Mouse (Mus musculus) MEL (cell line): Measurements from ENCODE around the gene Hps6. TPM values are rescaled to one million over a fixed set of nuclear protein-coding genes. Genes with fewer than 3 reads are reported as not detected.

Experiments used
- DNase-seq: peaks from one replicate; pipeline ENCODE4 v3.0.0; 2011; ENCODE audit warnings: low read depth, low spot score
- H3K27ac ChIP-seq: 2 replicates; pipeline ENCODE4 v1.5.1; 2012; ENCODE audit warnings: low read depth, mild to moderate bottlenecking, control low read depth, low read length, moderate library complexity; ENCODE audit not compliant: control insufficient read depth
- H3K27me3 ChIP-seq, 2 experiments: fragments of 150-350 bp in 1 of 2; sonication (generic) in 1 of 2; 2 replicates each; pipeline ENCODE4 v1.6.1; 2012; ENCODE audit warnings: low read length in 2 of 2, mild to moderate bottlenecking in 2 of 2, improper control_type of control experiment in 1 of 2, moderate library complexity in 1 of 2; ENCODE audit not compliant: insufficient read depth in 2 of 2, control insufficient read depth in 1 of 2
- H3K36me3 ChIP-seq, 2 experiments: 2 replicates each; pipeline ENCODE4 v1.6.1; 2012 to 2014; ENCODE audit warnings: low read length in 2 of 2, improper control_type of control experiment in 1 of 2, inconsistent platforms in 1 of 2, mild to moderate bottlenecking in 1 of 2; ENCODE audit not compliant: insufficient read depth in 2 of 2, control insufficient read depth in 1 of 2
- H3K4me1 ChIP-seq, 2 experiments: fragments of 150-350 bp in 1 of 2; sonication (generic) in 1 of 2; 2 replicates each; pipeline ENCODE4 v1.6.1; 2012; ENCODE audit warnings: low read length in 2 of 2, improper control_type of control experiment in 1 of 2, mild to moderate bottlenecking in 1 of 2; ENCODE audit not compliant: insufficient read depth in 2 of 2, control insufficient read depth in 1 of 2
- H3K4me3 ChIP-seq, 2 experiments: fragments of 150-350 bp in 1 of 2; sonication (generic) in 1 of 2; 2 replicates each; pipeline ENCODE4 v1.5.1; 2012; ENCODE audit warnings: low read depth in 2 of 2, low read length in 2 of 2, mild to moderate bottlenecking in 2 of 2, moderate library complexity in 2 of 2, control low read depth in 1 of 2, improper control_type of control experiment in 1 of 2; ENCODE audit not compliant: control insufficient read depth in 1 of 2, insufficient read depth in 1 of 2
- H3K79me2 ChIP-seq: 2 replicates; pipeline ENCODE4 v1.6.1; 2012; ENCODE audit warnings: mild to moderate bottlenecking, low read length, moderate library complexity; ENCODE audit not compliant: control insufficient read depth, poor library complexity, insufficient read depth
- H3K9ac ChIP-seq: 2 replicates; pipeline ENCODE4 v1.6.1; 2012; ENCODE audit warnings: low read depth, mild to moderate bottlenecking, control low read depth, low read length, moderate library complexity; ENCODE audit not compliant: control insufficient read depth, poor library complexity, severe bottlenecking
- H3K9me3 ChIP-seq: fragments of 150-350 bp; sonication (generic); replicated peaks from 2 replicates; pipeline ENCODE4 v1.6.1; 2012; ENCODE audit warnings: mild to moderate bottlenecking, low read length, improper control_type of control experiment, moderate library complexity; ENCODE audit not compliant: insufficient read depth
- CHD1 ChIP-seq: IDR thresholded peaks from 2 replicates; pipeline ENCODE4 v1.6.1; 2012; ENCODE audit warnings: low read depth, mild to moderate bottlenecking, inconsistent platforms, low read length, improper control_type of control experiment
- CHD2 ChIP-seq: IDR thresholded peaks from 2 replicates; pipeline ENCODE4 v1.6.1; 2011; ENCODE audit warnings: low read length, improper control_type of control experiment
- CTCF ChIP-seq, 3 experiments: IDR thresholded peaks in 2 of 3; conservative IDR thresholded peaks in 1 of 3; 2 replicates each; pipeline ENCODE4 v1.5.1; 2011 to 2012; ENCODE audit warnings: low read length in 3 of 3, low read depth in 2 of 3, mild to moderate bottlenecking in 2 of 3, improper control_type of control experiment in 1 of 3, inconsistent platforms in 1 of 3, mixed read lengths in 1 of 3, moderate library complexity in 1 of 3; ENCODE audit not compliant: control insufficient read depth in 1 of 3, insufficient read depth in 1 of 3, poor library complexity in 1 of 3, severe bottlenecking in 1 of 3
- E2F4 ChIP-seq: IDR thresholded peaks from 2 replicates; pipeline ENCODE4 v1.6.1; 2011; ENCODE audit warnings: low read depth, low read length, improper control_type of control experiment, borderline replicate concordance
- EP300 ChIP-seq, 2 experiments: IDR thresholded peaks; 2 replicates each; pipeline ENCODE4 v1.6.1; 2011; ENCODE audit warnings: improper control_type of control experiment in 2 of 2, low read length in 2 of 2, low read depth in 1 of 2, mild to moderate bottlenecking in 1 of 2
- MAX ChIP-seq: IDR thresholded peaks from 2 replicates; pipeline ENCODE4 v1.6.1; 2011; ENCODE audit warnings: low read length, improper control_type of control experiment
- MEF2A ChIP-seq: IDR thresholded peaks from 2 replicates; pipeline ENCODE4 v1.6.1; 2014; ENCODE audit warnings: low read depth, mild to moderate bottlenecking, inconsistent platforms, low read length, improper control_type of control experiment; ENCODE audit not compliant: poor library complexity, insufficient replicate concordance, severe bottlenecking; ENCODE audit errors: extremely low read depth
- MXI1 ChIP-seq: IDR thresholded peaks from 2 replicates; pipeline ENCODE4 v1.6.1; 2011; ENCODE audit warnings: mild to moderate bottlenecking, low read depth, low read length, improper control_type of control experiment
- MYC ChIP-seq: IDR thresholded peaks from 2 replicates; pipeline ENCODE4 v1.6.1; 2011; ENCODE audit warnings: low read depth, mild to moderate bottlenecking, low read length, improper control_type of control experiment, moderate library complexity
- NRF1 ChIP-seq: IDR thresholded peaks from 2 replicates; pipeline ENCODE4 v1.6.1; 2014; ENCODE audit warnings: low read depth, mild to moderate bottlenecking, inconsistent platforms, low read length, improper control_type of control experiment, moderate library complexity; ENCODE audit not compliant: poor library complexity, insufficient read depth, severe bottlenecking
- POLR2A ChIP-seq, 2 experiments: IDR thresholded peaks; 2 replicates each; pipeline ENCODE4 v1.6.1; 2011 to 2012; ENCODE audit warnings: low read length in 2 of 2, mild to moderate bottlenecking in 2 of 2, control low read depth in 1 of 2, improper control_type of control experiment in 1 of 2, low read depth in 1 of 2, moderate library complexity in 1 of 2; ENCODE audit not compliant: control insufficient read depth in 1 of 2, insufficient read depth in 1 of 2, poor library complexity in 1 of 2
- RCOR1 ChIP-seq: IDR thresholded peaks from 2 replicates; pipeline ENCODE4 v1.6.1; 2012; ENCODE audit warnings: low read depth, mild to moderate bottlenecking, inconsistent platforms, low read length, improper control_type of control experiment
- SIN3A ChIP-seq: IDR thresholded peaks from 2 replicates; pipeline ENCODE4 v1.6.1; 2012; ENCODE audit warnings: low read length, improper control_type of control experiment, inconsistent platforms
- TBP ChIP-seq: IDR thresholded peaks from 2 replicates; pipeline ENCODE4 v1.8.0; 2011; ENCODE audit warnings: low read depth, low read length, improper control_type of control experiment
- ZKSCAN1 ChIP-seq: IDR thresholded peaks from 2 replicates; pipeline ENCODE4 v1.6.1; 2012; ENCODE audit warnings: low read depth, mild to moderate bottlenecking, inconsistent platforms, low read length, improper control_type of control experiment, moderate library complexity
- ZMIZ1 ChIP-seq: IDR thresholded peaks from 2 replicates; pipeline ENCODE4 v1.6.1; 2012; ENCODE audit warnings: low read depth, mild to moderate bottlenecking, inconsistent platforms, low read length, improper control_type of control experiment, moderate library complexity
- ZNF384 ChIP-seq: IDR thresholded peaks from 2 replicates; pipeline ENCODE4 v1.6.1; 2012; ENCODE audit warnings: low read depth, mild to moderate bottlenecking, inconsistent platforms, low read length, improper control_type of control experiment
- polyA plus RNA-seq, 2 experiments: library from polyadenylated mRNA; stranded (reverse) in 1 of 2; unstranded in 1 of 2; fragments of >175 nt in 1 of 2; fragments of >200 nt in 1 of 2; gene quantifications; 2 replicates each; pipeline versions ENCODE4 v1.2.1 to v1.2.4; 2012; ENCODE audit warnings: low replicate concordance in 2 of 2, low read depth in 1 of 2; ENCODE audit not compliant: insufficient read length in 2 of 2, insufficient read depth in 1 of 2, missing spikeins in 1 of 2
- total RNA-seq: library from RNA; depleted of rRNA; stranded (reverse); fragments of 300-350 nt; gene quantifications from 2 replicates; pipeline ENCODE4 v1.2.3, GENCODE M21; 2012

The Hps6 gene
- total and polyA plus RNA-seq, 3 experiments: 11.5 to 13.2 TPM; not detected in 1

DNA sequence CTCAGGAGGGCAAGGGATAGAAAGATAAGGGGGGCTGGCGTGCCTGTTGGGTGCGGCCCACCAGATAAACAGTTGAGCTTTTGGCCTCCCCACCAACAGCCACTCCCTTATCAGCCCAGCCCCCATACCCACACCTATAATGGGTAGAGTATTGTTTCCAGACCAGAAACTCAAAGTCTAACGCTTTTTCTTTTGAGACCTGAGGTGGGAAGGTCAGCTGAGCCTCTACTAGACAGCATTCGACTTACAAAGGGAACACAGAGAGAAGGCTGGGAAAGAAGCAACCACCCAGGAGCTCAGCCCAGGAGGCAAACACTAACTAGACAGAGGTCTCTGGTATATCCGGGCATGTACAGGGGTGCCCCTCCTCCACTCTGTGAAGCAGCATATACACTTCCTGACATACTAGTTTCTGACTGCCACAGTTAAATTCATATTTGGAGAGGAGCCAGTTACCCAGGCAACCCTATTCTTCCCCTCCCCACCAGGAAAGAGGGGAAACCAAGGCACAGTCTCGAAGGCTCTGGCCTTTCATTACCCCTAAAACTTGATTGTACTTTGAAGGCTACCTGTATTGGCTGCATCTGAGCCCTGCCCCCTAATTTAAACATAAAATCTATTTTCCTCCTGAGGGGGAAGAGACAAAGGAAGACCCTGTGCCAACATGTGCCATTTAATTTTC lies 34.1 kb downstream of the Hps6 start (continued):
- peak; percentile 86 for TF ChIP-seq MXI1
- TF ChIP-seq MYC: peak; percentile 60; the same call in 1 of the 2 replicates
- TF ChIP-seq E2F4: no peak
- peak; percentile 86 for TF ChIP-seq CHD2
- TF ChIP-seq CTCF (IDR thresholded peaks at IDR 0.05 in 2 of 3, conservative IDR thresholded peaks at IDR 0.05 in 1 of 3; ENCODE audit: control insufficient read depth in 1 of 3, insufficient read depth in 1 of 3, low read depth in 2 of 3, low read length in 3 of 3, poor library complexity in 1 of 3, severe bottlenecking in 1 of 3): no peak
- TF ChIP-seq POLR2A (IDR thresholded peaks at IDR 0.05; ENCODE audit: control insufficient read depth in 1 of 2, insufficient read depth in 1 of 2, low read depth in 1 of 2, low read length in 2 of 2, poor library complexity in 1 of 2): peak; percentile 22 to 87; a peak in 3 of 4 replicates
- peak; percentile 84 for TF ChIP-seq RCOR1
- TF ChIP-seq ZKSCAN1: no peak

GRCm38 (mm10) chr19:46037925-46038850 lies 34.9 kb downstream of the Hps6 start:
- no peaks in the 10 kb centered on the region for H3K27me3 ChIP-seq
- H3K9me3 ChIP-seq: no peaks in the 10 kb centered on the region
- H3K9ac ChIP-seq: peak overlapping the region; percentile 86
- peak overlapping the region; percentile 76 to 85 for H3K4me3 ChIP-seq
- H3K36me3 ChIP-seq: peaks cover 22 to 42% of the 10 kb centered on the region in 2 experiments
- H3K4me1 ChIP-seq: peaks cover 21 to 47% of the 10 kb centered on the region in 2 experiments
- DNase-seq: peak; percentile 77
- no peak for TF ChIP-seq TBP
- no peak for TF ChIP-seq ZNF384
- TF ChIP-seq ZMIZ1: peak; percentile 24; the same call in 1 of the 2 replicates
- TF ChIP-seq POLR2A (IDR thresholded peaks at IDR 0.05; ENCODE audit: control insufficient read depth in 1 of 2, insufficient read depth in 1 of 2, low read depth in 1 of 2, low read length in 2 of 2, poor library complexity in 1 of 2): peak in 1 of 2 experiments; percentile 40; a peak in 3 of 4 replicates
- TF ChIP-seq E2F4: no peak
- peak; percentile 72 for TF ChIP-seq NRF1
- no peak for TF ChIP-seq EP300 (IDR thresholded peaks at IDR 0.05; ENCODE audit: low read depth in 1 of 2, low read length in 2 of 2)
- TF ChIP-seq CHD1: peak; percentile 98
- no peak for TF ChIP-seq MEF2A
- peak; percentile 14 for TF ChIP-seq MAX
- peak; percentile 46; the same call in 1 of the 2 replicates for TF ChIP-seq SIN3A
- H3K27ac ChIP-seq: peak overlapping the region; percentile 99
- peaks cover 81% of the 10 kb centered on the region for H3K79me2 ChIP-seq
